11 mouse cellular contexts compared by ENCODE assay signal in genomic region chr1:91429212-91429611, GRCm38 (mm10).
"Had no signal": no experiment of that assay in that cellular context is flagged by ENCODE, and none has a peak within 500 bp of the region (broad histone marks: within the 10 kb centered on the region; RNA-seq: fewer than 3 reads in every experiment).

No protein-coding gene starts in this region.

- H3K36me3 ChIP-seq: embryonic facial prominence, embryonic 12.5 days; forebrain, embryonic 10.5 days had no signal

- H3K9ac ChIP-seq: embryonic facial prominence, embryonic 12.5 days; embryonic facial prominence, embryonic 13.5 days; embryonic facial prominence, embryonic 15.5 days; forebrain, embryonic 12.5 days; forebrain, embryonic 13.5 days; forebrain, embryonic 15.5 days; forebrain, postnatal 0 days had no signal

- H3K27me3 ChIP-seq: embryonic facial prominence, embryonic 12.5 days; embryonic facial prominence, embryonic 13.5 days; embryonic facial prominence, embryonic 15.5 days; forebrain, embryonic 12.5 days; forebrain, embryonic 13.5 days; forebrain, embryonic 15.5 days had no signal

- H3K4me3 ChIP-seq: embryonic facial prominence, embryonic 12.5 days; embryonic facial prominence, embryonic 13.5 days; embryonic facial prominence, embryonic 15.5 days; erythroblast, embryonic 14.5 days; forebrain, embryonic 10.5 days; forebrain, embryonic 12.5 days; forebrain, embryonic 13.5 days; forebrain, embryonic 15.5 days; gastrocnemius, adult 2 months; heart, adult 2 months had no signal

- H3K4me2 ChIP-seq: embryonic facial prominence, embryonic 12.5 days; embryonic facial prominence, embryonic 13.5 days; embryonic facial prominence, embryonic 15.5 days; forebrain, embryonic 12.5 days; forebrain, embryonic 13.5 days; forebrain, embryonic 15.5 days had no signal

- H3K9me3 ChIP-seq: embryonic facial prominence, embryonic 12.5 days; embryonic facial prominence, embryonic 13.5 days; embryonic facial prominence, embryonic 15.5 days; forebrain, embryonic 10.5 days; forebrain, embryonic 12.5 days; forebrain, embryonic 13.5 days; forebrain, embryonic 15.5 days had no signal

- H3K4me1 ChIP-seq: embryonic facial prominence, embryonic 12.5 days; embryonic facial prominence, embryonic 13.5 days; embryonic facial prominence, embryonic 15.5 days; forebrain, embryonic 10.5 days; forebrain, embryonic 12.5 days; forebrain, embryonic 13.5 days; forebrain, embryonic 15.5 days had no signal

- H3K27ac ChIP-seq: embryonic facial prominence, embryonic 12.5 days; embryonic facial prominence, embryonic 13.5 days; embryonic facial prominence, embryonic 15.5 days; forebrain, embryonic 10.5 days; forebrain, embryonic 12.5 days; forebrain, embryonic 13.5 days; forebrain, embryonic 15.5 days; gastrocnemius, adult 2 months; heart, adult 2 months had no signal
